10 mouse cellular contexts compared by ENCODE assay signal in the genomic region with DNA sequence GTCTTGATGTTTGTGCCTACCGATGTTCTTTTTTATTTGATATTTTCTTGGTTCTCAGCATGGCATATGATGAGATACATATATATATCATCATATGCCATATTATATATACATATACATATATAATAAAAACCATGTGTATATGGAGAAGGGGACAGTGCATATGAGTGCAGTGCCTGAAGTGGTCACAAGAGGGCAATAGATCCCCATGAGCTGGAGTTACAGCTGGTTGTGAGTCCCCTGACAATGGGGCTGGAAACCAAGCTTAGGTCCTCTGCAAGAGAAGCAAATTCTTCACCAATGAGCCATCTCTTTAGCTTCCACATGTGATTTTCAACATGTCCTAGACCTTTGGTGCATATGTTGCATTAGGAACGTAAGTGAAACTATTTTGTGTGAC. TPM values are rescaled to one million over a fixed set of nuclear protein-coding genes. Genes with fewer than 3 reads are reported as not detected.
DNase-seq lines count a peak whose midpoint lies in the region; ATAC-seq and TF ChIP-seq lines count a peak whose summit lies in the region.
"Had no signal": no experiment of that assay in that cellular context is flagged by ENCODE, and none has a peak within 500 bp of the region (broad histone marks: within the 10 kb centered on the region; RNA-seq: fewer than 3 reads in every experiment).

No protein-coding gene starts in this region.

- H3K4me3 ChIP-seq in hindbrain, embryonic 11.5 days (ENCODE audit: low read depth, low read length), result no peak overlapping the region
- H3K4me3 ChIP-seq in hindbrain, embryonic 16.5 days (ENCODE audit: low read length), result no peak overlapping the region
- no peak overlapping the region for H3K4me3 ChIP-seq in thymus, adult 2 months (ENCODE audit: control insufficient read depth, insufficient read depth, low read length)
- H3K4me3 ChIP-seq: megakaryocyte, embryonic 14.5 days had no signal

- no peak for ATAC-seq in hindbrain, embryonic 11.5 days (ENCODE audit: low FRiP score)
- no peak for ATAC-seq in hindbrain, embryonic 16.5 days
- no peak for ATAC-seq in inflammation-experienced regulatory T-cells, adult 6 months
- ATAC-seq in monocyte, adult 5-6 weeks (replicated peaks; ENCODE audit: insufficient number of reproducible peaks, low FRiP score, low TSS enrichment, poor library complexity, severe bottlenecking), result no peak

- 90% methylated on average over 2 of the region's 2 CpGs for whole genome bisulfite sequencing in hindbrain, embryonic 11.5 days
- WGBS in hindbrain, embryonic 16.5 days, result 82% methylated on average over 2 of the region's 2 CpGs
- 91% methylated on average over 2 of the region's 2 CpGs for WGBS in thymus, adult 2 months

- H3K27ac ChIP-seq in hindbrain, embryonic 11.5 days (ENCODE audit: low read depth, low read length), result no peak overlapping the region
- H3K27ac ChIP-seq in hindbrain, embryonic 16.5 days (ENCODE audit: low read depth, low read length), result no peak overlapping the region
- no peak overlapping the region for H3K27ac ChIP-seq in thymus, adult 2 months (ENCODE audit: control insufficient read depth, insufficient read depth, low read length)

- no peak for TF ChIP-seq CTCF in thymus, adult 2 months (IDR thresholded peaks at IDR 0.05; ENCODE audit: borderline replicate concordance, control insufficient read depth, extremely low read depth, insufficient read depth, low read length, poor library complexity)

- H3K4me1 ChIP-seq in hindbrain, embryonic 11.5 days (replicated peaks; ENCODE audit: control insufficient read depth, insufficient read depth, low read length), result no peaks in the 10 kb centered on the region
- H3K4me1 ChIP-seq in hindbrain, embryonic 16.5 days (ENCODE audit: control insufficient read depth, insufficient read depth, low read depth, low read length), result peaks cover 9% of the 10 kb centered on the region
- no peaks in the 10 kb centered on the region for H3K4me1 ChIP-seq in thymus, adult 2 months (replicated peaks; ENCODE audit: control insufficient read depth, insufficient read depth, low read length)
- H3K4me1 ChIP-seq: megakaryocyte, embryonic 14.5 days had no signal

- TF ChIP-seq POLR2A in thymus, adult 2 months (IDR thresholded peaks at IDR 0.05; ENCODE audit: control insufficient read depth, extremely low read depth, insufficient read depth, low read length, poor library complexity), result no peak

- H3K27me3 ChIP-seq in hindbrain, embryonic 11.5 days (ENCODE audit: control insufficient read depth, insufficient read depth, low read length), result no peaks in the 10 kb centered on the region
- H3K27me3 ChIP-seq in hindbrain, embryonic 16.5 days (replicated peaks; ENCODE audit: control insufficient read depth, insufficient read depth, low read length), result no peaks in the 10 kb centered on the region
- no peaks in the 10 kb centered on the region for H3K27me3 ChIP-seq in thymus, adult 2 months (ENCODE audit: control insufficient read depth, insufficient read depth, low read length)

- H3K9ac ChIP-seq in hindbrain, embryonic 11.5 days (ENCODE audit: low read depth, low read length), result no peak overlapping the region
- no peak overlapping the region for H3K9ac ChIP-seq in hindbrain, embryonic 16.5 days (ENCODE audit: low read depth, low read length)

- peak; percentile 20 for DNase-seq in hindbrain, embryonic 11.5 days (ENCODE audit: low spot score)
- DNase-seq in thymus, adult 2 months, result peak; percentile 67
- DNase-seq in thymus, adult 18-20 months, result no peak
- DNase-seq in induced T-regulatory cell, adult 2 months (ENCODE audit: low read depth), result peak; percentile 60
- peak; percentile 76 for DNase-seq in thymus, postnatal 4 days
- DNase-seq: cerebellum, postnatal 25 days had no signal

- H3K36me3 ChIP-seq in hindbrain, embryonic 11.5 days (ENCODE audit: control insufficient read depth, insufficient read depth, low read length), result no peaks in the 10 kb centered on the region
- no peaks in the 10 kb centered on the region for H3K36me3 ChIP-seq in hindbrain, embryonic 16.5 days (ENCODE audit: control insufficient read depth, insufficient read depth, low read length)
- no peaks in the 10 kb centered on the region for H3K36me3 ChIP-seq in thymus, adult 2 months (ENCODE audit: control insufficient read depth, insufficient read depth, low read length)

- H3K4me2 ChIP-seq in hindbrain, embryonic 11.5 days (replicated peaks; ENCODE audit: low read depth, low read length), result no peak overlapping the region
- no peak overlapping the region for H3K4me2 ChIP-seq in hindbrain, embryonic 16.5 days (ENCODE audit: low read length)

- H3K9me3 ChIP-seq in hindbrain, embryonic 11.5 days (ENCODE audit: control insufficient read depth, low read length), result no peaks in the 10 kb centered on the region
- H3K9me3 ChIP-seq in hindbrain, embryonic 16.5 days (ENCODE audit: control insufficient read depth, low read length), result no peaks in the 10 kb centered on the region

RNA-seq across cellular contexts. Expression of a gene that starts 21.7 kb away (rescaled TPM):
- 13.0 and 18.5 TPM in 2 replicates for polyA plus RNA-seq in hindbrain, embryonic 11.5 days (2014; fragmentation: Nextera tagmentation; extraction: Ambion mirVana)
- polyA plus RNA-seq in hindbrain, embryonic 16.5 days (2015; fragmentation: Nextera tagmentation; extraction: Ambion mirVana), result 54.8 and 66.4 TPM in 2 replicates
- 18.8 and 26.1 TPM in 2 replicates for polyA plus RNA-seq in thymus, adult 2 months (2012; rRNA removed)
- polyA plus RNA-seq in inflammation-experienced regulatory T-cells, adult 6 months (2017; shearing (Covaris generic)), result 1 to 10 TPM; 1.3 to 2.0 (median 1.8) TPM
- 0.67 to 2.3 TPM (median 2.0 TPM) in 3 replicates for total RNA-seq in monocyte, adult 5-6 weeks (2017)

Comparison
In these comparisons a context has a peak if more than half of its experiments do, and no peak if none do; other contexts are left out.
1. DNase-seq: peak in hindbrain, embryonic 11.5 days (single experiment), thymus, adult 2 months (single experiment), induced T-regulatory cell, adult 2 months (single experiment) and thymus, postnatal 4 days (single experiment); none in thymus, adult 18-20 months (0 of 2).